Mouse (Mus musculus) neural tube, embryonic 11.5 days (tissue): ENCODE measurements around the gene Vmn2r17. TPM values are rescaled to one million over a fixed set of nuclear protein-coding genes. Genes with fewer than 3 reads are reported as not detected.

Experiments
- ATAC-seq: fragments of 200-750 bp; cut with Nextera tagmentation; 2 replicates; pipeline ENCODE4 v1.8.0; 2017; ENCODE audit warnings: moderate number of reproducible peaks, mild to moderate bottlenecking, moderate TSS enrichment, moderate library complexity; ENCODE audit not compliant: insufficient read depth, low FRiP score, low TSS enrichment
- DNase-seq: peaks from one replicate; pipeline ENCODE4 v3.0.0-alpha.2; 2015; ENCODE audit warnings: low spot score
- H3K27ac ChIP-seq: fragments of 300-500 bp; sonication (generic); 2 replicates; pipeline ENCODE4 v1.5.1; 2014; ENCODE audit warnings: low read depth, mild to moderate bottlenecking, low read length
- H3K27me3 ChIP-seq: fragments of 300-500 bp; sonication (generic); 2 replicates; pipeline ENCODE4 v1.6.1; 2014; ENCODE audit warnings: mild to moderate bottlenecking, low read length, mixed read lengths; ENCODE audit not compliant: control insufficient read depth, insufficient read depth
- H3K36me3 ChIP-seq: fragments of 300-500 bp; sonication (generic); 2 replicates; pipeline ENCODE4 v1.6.1; 2014; ENCODE audit warnings: mild to moderate bottlenecking, low read length, moderate library complexity, mixed read lengths; ENCODE audit not compliant: control insufficient read depth, insufficient read depth
- H3K4me1 ChIP-seq: fragments of 300-500 bp; sonication (generic); 2 replicates; pipeline ENCODE4 v1.6.1; 2014; ENCODE audit warnings: low read length, mixed read lengths; ENCODE audit not compliant: control insufficient read depth, insufficient read depth
- H3K4me2 ChIP-seq: fragments of 300-500 bp; sonication (generic); 2 replicates; pipeline ENCODE4 v1.6.1; 2014; ENCODE audit warnings: low read depth, mild to moderate bottlenecking, moderate library complexity
- H3K4me3 ChIP-seq: fragments of 300-500 bp; sonication (generic); 2 replicates; pipeline ENCODE4 v1.5.1; 2014; ENCODE audit warnings: low read depth, low read length
- H3K9ac ChIP-seq: fragments of 300-500 bp; sonication (generic); 2 replicates; pipeline ENCODE4 v1.6.1; 2014; ENCODE audit warnings: mild to moderate bottlenecking, low read length
- H3K9me3 ChIP-seq: fragments of 300-500 bp; sonication (generic); 2 replicates; pipeline ENCODE4 v1.6.1; 2016; ENCODE audit warnings: low read length; ENCODE audit not compliant: control insufficient read depth
- WGBS: fragments of 180-500 bp; shearing (Covaris S2); extraction: QIAGEN DNeasy Blood & Tissue Kit; methylation state at CpG from one replicate; pipeline ENCODE4 v1.1.7; 2014; 5-methylcytosine and 5-hydroxymethylcytosine counted together
- polyA plus RNA-seq: library from polyadenylated mRNA; unstranded; fragments of >200 nt; fragmentation: Nextera tagmentation; extraction: Ambion mirVana; gene quantifications from 2 replicates; pipeline ENCODE4 v1.2.1, GENCODE M21; 2014

Vmn2r17 gene
- not detected in 2 replicates for polyA plus RNA-seq

- ATAC-seq: no peak
- DNase-seq: no peak
- Histone ChIP-seq H3K4me2 (no peak within 1 kb of the TSS), H3K27me3 (no peaks in the 10 kb centered on the region), H3K4me3 (no peak within 1 kb of the TSS), H3K36me3 (no peaks in the 10 kb centered on the region), H3K9ac (no peak within 1 kb of the TSS), H3K4me1 (no peaks in the 10 kb centered on the region), H3K9me3 (no peaks in the 10 kb centered on the region; the same call in 1 of the 2 replicates), H3K27ac (no peak within 1 kb of the TSS)
- 64% methylated on average over 2 of the region's 2 CpGs for WGBS
Observed at GRCm38 (mm10) chr5:109419388-109419787, at the start of gene Vmn2r17. TSS of gene Vmn2r17 (plus strand) at chr5:109419688.

- Histone ChIP-seq H3K27me3 (no peaks in the 10 kb centered on the region), H3K9ac (no peak overlapping the region), H3K4me2 (peak overlapping the region; percentile 26; the same call in 1 of the 2 replicates), H3K4me1 (no peaks in the 10 kb centered on the region), H3K9me3 (peaks cover 3% of the 10 kb centered on the region; the same call in 1 of the 2 replicates), H3K27ac (no peak overlapping the region), H3K4me3 (peak overlapping the region; percentile 22), H3K36me3 (no peaks in the 10 kb centered on the region)
- DNase-seq (peak; percentile 35), ATAC-seq (peak; percentile 61; the same call in 1 of the 2 replicates)
- 22% methylated on average over 21 of the region's 21 CpGs for WGBS
Observed at GRCm38 (mm10) chr5:109466576-109467506, 47.4 kb downstream of the Vmn2r17 start.

GRCm38 (mm10) chr5:109506729-109507128 is 87.2 kb downstream of the Vmn2r17 start:
- Histone ChIP-seq H3K27me3 (no peaks in the 10 kb centered on the region), H3K4me2 (no peak overlapping the region), H3K4me1 (no peaks in the 10 kb centered on the region), H3K27ac (no peak overlapping the region), H3K36me3 (no peaks in the 10 kb centered on the region), H3K9ac (no peak overlapping the region), H3K4me3 (no peak overlapping the region), H3K9me3 (no peaks in the 10 kb centered on the region)
- DNase-seq: no peak
- 12% methylated on average over 1 of the region's 1 CpGs for WGBS
- ATAC-seq: no peak

Other genes with a start within 250 kb of the Vmn2r17 start
- not detected in 2 replicates for gene Vmn2r13, start 227.5 kb upstream of the Vmn2r17 start, polyA plus RNA-seq
- gene Vmn2r14, start 195.0 kb upstream of the Vmn2r17 start, polyA plus RNA-seq: not detected in 2 replicates
- gene Vmn2r15, start 122.0 kb upstream of the Vmn2r17 start, polyA plus RNA-seq: not detected in 2 replicates
- not detected in 2 replicates for gene Vmn2r16, start 89.5 kb upstream of the Vmn2r17 start, polyA plus RNA-seq
- 4.2 and 5.8 TPM in 2 replicates for gene Crlf2, start 139.3 kb downstream of the Vmn2r17 start, polyA plus RNA-seq